Mouse (Mus musculus): ENCODE measurements around the gene Nphp1. TPM values are rescaled to one million over a fixed set of nuclear protein-coding genes. Genes with fewer than 3 reads are reported as not detected.

Nphp1 gene
- polyA plus RNA-seq (2012; rRNA removed; ENCODE audit: low replicate concordance): 1.2 and 1.7 TPM in 2 replicates

GRCm38 (mm10) chr2:127788440-127789116 lies at the start of gene Nphp1:
TSS of gene Nphp1 (minus strand) at chr2:127788897.

GRCm38 (mm10) chr2:127831401-127832102 lies 42.9 kb upstream of the Nphp1 start, which contains the start of gene Bub1:
TSS of gene Bub1 (minus strand) at chr2:127831865.

GRCm38 (mm10) chr2:127791919-127792603 lies 3.4 kb upstream of the Nphp1 start, which contains the start of gene Mtln:
TSS of gene Mtln (minus strand) at chr2:127792488.

GRCm38 (mm10) chr2:127729671-127730070 lies 59.0 kb downstream of the Nphp1 start, which contains the start of gene Mall:
TSS of gene Mall (minus strand) at chr2:127729932.

Other genes with a start within 250 kb of the Nphp1 start
- 0.02 and 0.83 TPM in 2 replicates for gene Prom2, start 247.4 kb downstream of the Nphp1 start, polyA plus RNA-seq (2012; rRNA removed; ENCODE audit: low replicate concordance)
- gene Zfp661, start 201.8 kb downstream of the Nphp1 start, polyA plus RNA-seq (2012; rRNA removed; ENCODE audit: low replicate concordance): 0.47 and 0.92 TPM in 2 replicates
- 32.2 and 37.8 TPM in 2 replicates for gene Mrps5, start 201.7 kb downstream of the Nphp1 start, polyA plus RNA-seq (2012; rRNA removed; ENCODE audit: low replicate concordance)
- gene Mal, start 132.2 kb downstream of the Nphp1 start, polyA plus RNA-seq (2012; rRNA removed; ENCODE audit: low replicate concordance): 0.27 and 9.9 TPM in 2 replicates
- 254 and 463 TPM in 2 replicates for gene Mall, start 59.0 kb downstream of the Nphp1 start, polyA plus RNA-seq (2012; rRNA removed; ENCODE audit: low replicate concordance)
- 23.0 and 68.3 TPM in 2 replicates for gene Mtln, start 3.6 kb upstream of the Nphp1 start, polyA plus RNA-seq (2012; rRNA removed; ENCODE audit: low replicate concordance)
- 0.13 and 0.44 TPM in 2 replicates for gene Bub1, start 43.0 kb upstream of the Nphp1 start, polyA plus RNA-seq (2012; rRNA removed; ENCODE audit: low replicate concordance)
- 0.25 TPM in 1 of 2 replicates, not detected in the other for gene Acoxl, start 50.0 kb upstream of the Nphp1 start, polyA plus RNA-seq (2012; rRNA removed; ENCODE audit: low replicate concordance)